Mouse (Mus musculus) adrenal gland, postnatal 36 days (tissue): Measurements from ENCODE around the gene Ngrn. TPM values are rescaled to one million over a fixed set of nuclear protein-coding genes. Genes with fewer than 3 reads are reported as not detected.

Experiments
- DNase-seq, 2 experiments: peaks; one replicate each; pipeline ENCODE4 v3.0.0; 2021; ENCODE audit warnings: mixed read lengths in 1 of 2
- total RNA-seq, 2 experiments: library from RNA; stranded (reverse); gene quantifications; 2 replicates each; pipeline ENCODE4 v1.2.3; 2021

Ngrn gene
- total RNA-seq, 2 experiments from 2014 or later, result 43.1 to 58.6 TPM

DNA sequence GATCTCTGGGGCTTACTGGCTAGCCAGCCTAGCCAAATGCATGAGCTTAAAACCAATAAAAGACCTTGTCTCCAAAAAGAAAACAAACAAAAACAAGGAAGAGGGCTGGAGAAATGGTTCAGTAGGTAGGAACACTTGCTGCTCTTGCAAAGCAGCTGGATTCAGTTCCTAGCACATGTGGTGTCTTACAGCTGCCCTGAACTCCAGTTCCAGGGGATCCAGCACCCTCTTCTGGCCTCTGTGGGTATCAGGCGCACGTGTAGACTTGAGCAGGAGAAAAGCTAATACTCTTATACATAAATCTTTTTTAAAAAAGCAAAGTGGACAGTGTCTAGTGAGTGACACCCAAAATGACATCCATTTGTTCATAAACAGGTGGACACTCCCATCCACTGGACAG, 40.5 kb downstream of the Ngrn start:
- no peak for DNase-seq

DNA sequence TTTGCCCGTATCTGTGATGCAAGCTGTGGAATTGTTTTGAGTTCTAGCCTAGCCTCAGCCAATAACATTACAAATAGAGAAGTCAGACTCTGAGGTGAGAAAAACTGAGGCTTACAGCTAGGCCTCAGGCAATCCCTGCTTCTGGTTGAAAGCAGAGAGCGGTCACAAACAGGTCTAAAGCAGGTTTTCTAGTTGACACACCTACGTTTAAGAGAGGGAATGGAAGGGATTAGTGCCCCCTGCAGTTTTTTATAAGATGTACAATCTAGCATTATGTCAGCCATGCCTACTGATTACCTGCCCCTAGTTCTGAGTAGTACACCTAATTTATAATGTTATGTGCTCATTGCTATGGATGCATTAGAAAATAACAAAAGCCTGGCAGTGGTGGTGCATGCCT, 46.8 kb downstream of the Ngrn start:
- no peak for DNase-seq

DNA sequence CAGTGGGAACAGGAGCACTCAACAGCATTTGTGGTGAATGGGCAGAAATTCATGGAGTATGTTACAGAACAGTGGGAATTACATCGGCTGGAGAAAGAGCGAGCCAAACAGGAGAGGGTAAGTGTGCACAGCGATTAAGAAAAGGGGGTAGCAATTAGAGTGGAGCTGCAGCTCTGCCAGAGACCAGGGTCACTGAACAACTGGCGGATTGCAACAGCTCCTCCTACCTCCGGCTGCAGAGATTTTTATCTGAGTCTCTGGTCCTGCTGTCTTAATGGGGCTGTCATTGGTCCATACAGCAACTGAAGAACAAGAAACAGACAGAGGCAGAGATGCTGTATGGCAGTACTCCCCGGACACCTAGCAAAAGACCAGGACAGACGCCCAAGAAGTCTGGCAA, 49.8 kb downstream of the Ngrn start:
- DNase-seq, result no peak

Other genes starting within 250 kb of the Ngrn start
- gene Zfp710, start 236.4 kb upstream of the Ngrn start, total RNA-seq, result 10 to 100 TPM; 14.2 to 15.5 TPM
- gene Idh2, start 145.8 kb upstream of the Ngrn start, total RNA-seq, result 100 to 1,000 TPM; 148 to 188 TPM
- 10 to 100 TPM; 47.3 to 57.2 TPM for gene Sema4b, start 74.4 kb upstream of the Ngrn start, total RNA-seq
- gene Cib1, start 28.4 kb upstream of the Ngrn start, total RNA-seq, result 10 to 100 TPM; 65.1 to 70.1 TPM
- 1 to 10 TPM; 3.8 to 3.9 TPM for gene Gdpgp1, start 28.4 kb upstream of the Ngrn start, total RNA-seq
- under 1 TPM; 0.59 to 0.83 TPM for gene Ttll13, start 14.8 kb upstream of the Ngrn start, total RNA-seq
- gene Vps33b, start 8.4 kb downstream of the Ngrn start, total RNA-seq, result 10 to 100 TPM; 19.1 to 31.5 TPM
- gene Prc1, start 33.2 kb downstream of the Ngrn start, total RNA-seq, result 10 to 100 TPM; 12.4 to 12.8 TPM
- 10 to 100 TPM in 1 of 2 experiments, 1 to 10 TPM in 1; 8.9 to 12.0 TPM for gene Rccd1, start 63.2 kb downstream of the Ngrn start, total RNA-seq
- gene Unc45a, start 79.8 kb downstream of the Ngrn start, total RNA-seq, result 10 to 100 TPM; 55.0 to 74.8 TPM
- 10 to 100 TPM; 30.0 to 40.7 TPM for gene Hddc3, start 81.9 kb downstream of the Ngrn start, total RNA-seq
- 10 to 100 TPM; 81.4 to 94.8 TPM for gene Man2a2, start 110.2 kb downstream of the Ngrn start, total RNA-seq
- 10 to 100 TPM in 1 of 2 experiments, 1 to 10 TPM in 1; 7.5 to 11.4 TPM for gene Fes, start 126.7 kb downstream of the Ngrn start, total RNA-seq
- 100 to 1,000 TPM; 155 to 170 TPM for gene Furin, start 144.2 kb downstream of the Ngrn start, total RNA-seq